Mouse (Mus musculus) myocyte (in vitro differentiated cells): ENCODE results near the gene Etfbkmt.

Experiments used
- CEBPB ChIP-seq: IDR thresholded peaks from 2 replicates; pipeline ENCODE4 v1.6.1; 2011; ENCODE audit warnings: mild to moderate bottlenecking, moderate library complexity; ENCODE audit not compliant: poor library complexity, insufficient read depth, severe bottlenecking
- E2F4 ChIP-seq: IDR thresholded peaks from one replicate; pipeline ENCODE4 v1.6.1; 2011; ENCODE audit warnings: mild to moderate bottlenecking, control low read depth, moderate library complexity; ENCODE audit not compliant: insufficient read depth
- MAX ChIP-seq: IDR thresholded peaks from one replicate; pipeline ENCODE4 v1.6.1; 2011; ENCODE audit warnings: low read depth, mild to moderate bottlenecking, control low read depth
- MYOD1 ChIP-seq, 3 experiments: IDR thresholded peaks; one replicate each; pipeline ENCODE4 v1.6.1; 2011; ENCODE audit warnings: control low read depth in 2 of 3, low read depth in 2 of 3, mild to moderate bottlenecking in 2 of 3, moderate library complexity in 1 of 3; ENCODE audit not compliant: insufficient read length in 2 of 3, control insufficient read depth in 1 of 3
- MYOG ChIP-seq, 3 experiments: IDR thresholded peaks; one replicate each; pipeline ENCODE4 v1.6.1; 2011; ENCODE audit warnings: control low read depth in 2 of 3, low read depth in 2 of 3, mild to moderate bottlenecking in 2 of 3; ENCODE audit not compliant: insufficient read length in 2 of 3, control insufficient read depth in 1 of 3, insufficient read depth in 1 of 3
- POLR2A ChIP-seq: IDR thresholded peaks from one replicate; pipeline ENCODE4 v1.6.1; 2011; ENCODE audit warnings: low read depth, mild to moderate bottlenecking, control low read depth, moderate library complexity; ENCODE audit not compliant: insufficient read length
- POLR2AphosphoS2 ChIP-seq: IDR thresholded peaks from one replicate; pipeline ENCODE4 v1.6.1; 2011; ENCODE audit warnings: low read depth, control low read depth; ENCODE audit not compliant: insufficient read length
- REST ChIP-seq: IDR thresholded peaks from one replicate; pipeline ENCODE4 v1.6.1; 2011; ENCODE audit warnings: mild to moderate bottlenecking, control low read depth, moderate library complexity; ENCODE audit not compliant: insufficient read depth, insufficient read length
- TCF12 ChIP-seq: IDR thresholded peaks from one replicate; pipeline ENCODE4 v1.6.1; 2011; ENCODE audit warnings: mild to moderate bottlenecking, control low read depth; ENCODE audit not compliant: poor library complexity, insufficient read depth, severe bottlenecking
- TCF3 ChIP-seq: IDR thresholded peaks from one replicate; pipeline ENCODE4 v1.6.1; 2011; ENCODE audit warnings: low read depth, control low read depth; ENCODE audit not compliant: insufficient read length
- USF1 ChIP-seq: IDR thresholded peaks from one replicate; pipeline ENCODE4 v1.6.1; 2011; ENCODE audit warnings: low read depth, mild to moderate bottlenecking, control low read depth, moderate library complexity

- TF ChIP-seq POLR2A (no peak), POLR2AphosphoS2 (no peak), TCF12 (no peak), MAX (no peak), CEBPB (no peak), E2F4 (no peak), MYOD1 (IDR thresholded peaks at IDR 0.05; ENCODE audit: control insufficient read depth in 1 of 3, insufficient read length in 2 of 3, low read depth in 2 of 3) (no peak), REST (no peak), USF1 (no peak), TCF3 (no peak), MYOG (IDR thresholded peaks at IDR 0.05; ENCODE audit: control insufficient read depth in 1 of 3, insufficient read depth in 1 of 3, insufficient read length in 2 of 3, low read depth in 2 of 3) (no peak)
Measured at GRCm38 (mm10) chr6:149135631-149136030, 4.0 kb upstream of the Etfbkmt start.
